Mouse (Mus musculus): ENCODE results near the gene Htatip2. TPM values are rescaled to one million over a fixed set of nuclear protein-coding genes. Genes with fewer than 3 reads are reported as not detected.
A peak's percentile ranks its signal among the peaks of the same experiment; 100 is the strongest.

Htatip2 gene
- total RNA-seq, 1 experiment, result 2.8 TPM

GRCm38 (mm10) chr7:49786618-49787382 is 27.9 kb downstream of the Htatip2 start:
- peaks cover 47% of the 10 kb centered on the region for H3K36me3 ChIP-seq (ENCODE audit: control insufficient read depth, insufficient read depth, low read length, poor library complexity, severe bottlenecking)
- H3K9ac ChIP-seq (ENCODE audit: insufficient read depth, low read depth, low read length, poor library complexity, severe bottlenecking), result no peak overlapping the region
- TF ChIP-seq HCFC1 (IDR thresholded peaks at IDR 0.05; ENCODE audit: borderline replicate concordance, insufficient read depth, low read length), result no peak
- TF ChIP-seq CHD2 (IDR thresholded peaks at IDR 0.05; ENCODE audit: low read depth, low read length), result no peak
- no peak for TF ChIP-seq ZNF384 (IDR thresholded peaks at IDR 0.05; ENCODE audit: low read depth, low read length)
- TF ChIP-seq MAFK (IDR thresholded peaks at IDR 0.05; ENCODE audit: insufficient read depth, low read depth, low read length), result no peak
- no peak for TF ChIP-seq ZC3H11A (IDR thresholded peaks at IDR 0.05; ENCODE audit: borderline replicate concordance, low read depth, low read length)

GRCm38 (mm10) chr7:49787383-49787645 is 28.4 kb downstream of the Htatip2 start:
- no peaks in the 10 kb centered on the region for H3K4me1 ChIP-seq (ENCODE audit: control insufficient read depth in 2 of 2, insufficient read depth in 2 of 2, low read length in 2 of 2, poor library complexity in 1 of 2)
- no peaks in the 10 kb centered on the region for H3K9me3 ChIP-seq (ENCODE audit: control insufficient read depth, insufficient read depth, low read depth, low read length)
- no peak overlapping the region for H3K4me3 ChIP-seq (ENCODE audit: insufficient read depth in 1 of 2, low read depth in 1 of 2, low read length in 2 of 2, poor library complexity in 1 of 2, severe bottlenecking in 1 of 2)
- H3K9ac ChIP-seq (ENCODE audit: insufficient read depth, low read depth, low read length, poor library complexity, severe bottlenecking), result no peak overlapping the region
- no peak for TF ChIP-seq ZC3H11A (IDR thresholded peaks at IDR 0.05; ENCODE audit: borderline replicate concordance, low read depth, low read length)
- in situ Hi-C loops (cut with MboI; ENCODE audit: low sequenced_read_pairs in 2 of 2, unreplicated experiment in 2 of 2), result no loop called here
- no peak overlapping the region for H3K27ac ChIP-seq (ENCODE audit: insufficient read depth, low read depth, low read length, poor library complexity, severe bottlenecking)
- DNase-seq (ENCODE audit: low read depth, low spot score), result no peak
- H3K36me3 ChIP-seq (ENCODE audit: control insufficient read depth, insufficient read depth, low read length, poor library complexity, severe bottlenecking), result peaks cover 42% of the 10 kb centered on the region

More at GRCm38 (mm10) chr7:49786618-49787382, 27.9 kb downstream of the Htatip2 start:
- peak; percentile 55 for DNase-seq (ENCODE audit: low read depth, low spot score)
- in situ Hi-C loops (cut with MboI; ENCODE audit: low sequenced_read_pairs in 2 of 2, unreplicated experiment in 2 of 2), result no loop called here
- no peaks in the 10 kb centered on the region for H3K9me3 ChIP-seq (ENCODE audit: control insufficient read depth, insufficient read depth, low read depth, low read length)
- no peak overlapping the region for H3K27ac ChIP-seq (ENCODE audit: insufficient read depth, low read depth, low read length, poor library complexity, severe bottlenecking)
- no peaks in the 10 kb centered on the region for H3K4me1 ChIP-seq (ENCODE audit: control insufficient read depth in 2 of 2, insufficient read depth in 2 of 2, low read length in 2 of 2, poor library complexity in 1 of 2)
- no peak overlapping the region for H3K4me3 ChIP-seq (ENCODE audit: insufficient read depth in 1 of 2, low read depth in 1 of 2, low read length in 2 of 2, poor library complexity in 1 of 2, severe bottlenecking in 1 of 2)

- no peaks in the 10 kb centered on the region for H3K4me1 ChIP-seq (ENCODE audit: control insufficient read depth in 2 of 2, insufficient read depth in 2 of 2, low read length in 2 of 2, poor library complexity in 1 of 2)
- no peak overlapping the region for H3K27ac ChIP-seq (ENCODE audit: insufficient read depth, low read depth, low read length, poor library complexity, severe bottlenecking)
- no peak for DNase-seq (ENCODE audit: low read depth, low spot score)
- H3K9ac ChIP-seq (ENCODE audit: insufficient read depth, low read depth, low read length, poor library complexity, severe bottlenecking), result no peak overlapping the region
- H3K36me3 ChIP-seq (ENCODE audit: control insufficient read depth, insufficient read depth, low read length, poor library complexity, severe bottlenecking), result peaks cover 29% of the 10 kb centered on the region
- H3K4me3 ChIP-seq (ENCODE audit: insufficient read depth in 1 of 2, low read depth in 1 of 2, low read length in 2 of 2, poor library complexity in 1 of 2, severe bottlenecking in 1 of 2), result no peak overlapping the region
- TF ChIP-seq ZNF384 (IDR thresholded peaks at IDR 0.05; ENCODE audit: low read depth, low read length) (no peak), MAFK (IDR thresholded peaks at IDR 0.05; ENCODE audit: insufficient read depth, low read depth, low read length) (no peak), ZC3H11A (IDR thresholded peaks at IDR 0.05; ENCODE audit: borderline replicate concordance, low read depth, low read length) (no peak), HCFC1 (IDR thresholded peaks at IDR 0.05; ENCODE audit: borderline replicate concordance, insufficient read depth, low read length) (no peak)
- in situ Hi-C loops (cut with MboI; ENCODE audit: low sequenced_read_pairs in 2 of 2, unreplicated experiment in 2 of 2), result no loop called here
- H3K9me3 ChIP-seq (ENCODE audit: control insufficient read depth, insufficient read depth, low read depth, low read length), result no peaks in the 10 kb centered on the region
Measured at GRCm38 (mm10) chr7:49794304-49794703, 35.4 kb downstream of the Htatip2 start.

GRCm38 (mm10) chr7:49797171-49797570 is 38.3 kb downstream of the Htatip2 start:
- H3K36me3 ChIP-seq (ENCODE audit: control insufficient read depth, insufficient read depth, low read length, poor library complexity, severe bottlenecking), result peaks cover 28% of the 10 kb centered on the region
- in situ Hi-C loops (cut with MboI; ENCODE audit: low sequenced_read_pairs in 2 of 2, unreplicated experiment in 2 of 2), result no loop called here
- no peak overlapping the region for H3K27ac ChIP-seq (ENCODE audit: insufficient read depth, low read depth, low read length, poor library complexity, severe bottlenecking)
- no peak for DNase-seq (ENCODE audit: low read depth, low spot score)
- TF ChIP-seq HCFC1 (IDR thresholded peaks at IDR 0.05; ENCODE audit: borderline replicate concordance, insufficient read depth, low read length), result no peak
- no peak for TF ChIP-seq MAFK (IDR thresholded peaks at IDR 0.05; ENCODE audit: insufficient read depth, low read depth, low read length)
- no peak for TF ChIP-seq ZC3H11A (IDR thresholded peaks at IDR 0.05; ENCODE audit: borderline replicate concordance, low read depth, low read length)
- TF ChIP-seq CHD2 (IDR thresholded peaks at IDR 0.05; ENCODE audit: low read depth, low read length), result no peak
- TF ChIP-seq ZNF384 (IDR thresholded peaks at IDR 0.05; ENCODE audit: low read depth, low read length), result no peak
- no peak overlapping the region for H3K9ac ChIP-seq (ENCODE audit: insufficient read depth, low read depth, low read length, poor library complexity, severe bottlenecking)
- no peaks in the 10 kb centered on the region for H3K9me3 ChIP-seq (ENCODE audit: control insufficient read depth, insufficient read depth, low read depth, low read length)
- no peaks in the 10 kb centered on the region for H3K4me1 ChIP-seq (ENCODE audit: control insufficient read depth in 2 of 2, insufficient read depth in 2 of 2, low read length in 2 of 2, poor library complexity in 1 of 2)
- H3K4me3 ChIP-seq (ENCODE audit: insufficient read depth in 1 of 2, low read depth in 1 of 2, low read length in 2 of 2, poor library complexity in 1 of 2, severe bottlenecking in 1 of 2), result no peak overlapping the region

- Histone ChIP-seq H3K4me3 (ENCODE audit: insufficient read depth in 1 of 2, low read depth in 1 of 2, low read length in 2 of 2, poor library complexity in 1 of 2, severe bottlenecking in 1 of 2) (no peak overlapping the region), H3K36me3 (ENCODE audit: control insufficient read depth, insufficient read depth, low read length, poor library complexity, severe bottlenecking) (peaks cover 34% of the 10 kb centered on the region), H3K4me1 (ENCODE audit: control insufficient read depth in 2 of 2, insufficient read depth in 2 of 2, low read length in 2 of 2, poor library complexity in 1 of 2) (no peaks in the 10 kb centered on the region), H3K27ac (ENCODE audit: insufficient read depth, low read depth, low read length, poor library complexity, severe bottlenecking) (no peak overlapping the region), H3K9me3 (ENCODE audit: control insufficient read depth, insufficient read depth, low read depth, low read length) (no peaks in the 10 kb centered on the region), H3K9ac (ENCODE audit: insufficient read depth, low read depth, low read length, poor library complexity, severe bottlenecking) (no peak overlapping the region)
- in situ Hi-C loops (cut with MboI; ENCODE audit: low sequenced_read_pairs in 2 of 2, unreplicated experiment in 2 of 2), result no loop called here
- no peak for DNase-seq (ENCODE audit: low read depth, low spot score)
- TF ChIP-seq ZNF384 (IDR thresholded peaks at IDR 0.05; ENCODE audit: low read depth, low read length) (no peak), ZC3H11A (IDR thresholded peaks at IDR 0.05; ENCODE audit: borderline replicate concordance, low read depth, low read length) (no peak), HCFC1 (IDR thresholded peaks at IDR 0.05; ENCODE audit: borderline replicate concordance, insufficient read depth, low read length) (no peak), CHD2 (IDR thresholded peaks at IDR 0.05; ENCODE audit: low read depth, low read length) (no peak), MAFK (IDR thresholded peaks at IDR 0.05; ENCODE audit: insufficient read depth, low read depth, low read length) (no peak)
Measured at GRCm38 (mm10) chr7:49803511-49803910, 44.6 kb downstream of the Htatip2 start.

Data from ES-E14 (cell line).